Mouse (Mus musculus) embryonic facial prominence, embryonic 14.5 days (tissue): ENCODE data around the gene Mafb. TPM values are rescaled to one million over a fixed set of nuclear protein-coding genes. Genes with fewer than 3 reads are reported as not detected.

ENCODE experiments used
- ATAC-seq: fragments of 200-750 bp; cut with Nextera tagmentation; 2 replicates; pipeline ENCODE4 v1.8.0; 2017; ENCODE audit warnings: low read depth, moderate number of reproducible peaks, moderate TSS enrichment
- DNase-seq: peaks from one replicate; pipeline ENCODE4 v3.0.0-alpha.2; 2015; ENCODE audit warnings: low spot score
- H3K27ac ChIP-seq: fragments of 300-500 bp; sonication (generic); replicated peaks from 2 replicates; pipeline ENCODE4 v1.5.1; 2014; ENCODE audit warnings: low read depth, mild to moderate bottlenecking, low read length, moderate library complexity
- H3K27me3 ChIP-seq: fragments of 300-500 bp; sonication (generic); replicated peaks from 2 replicates; pipeline ENCODE4 v1.6.1; 2014; ENCODE audit warnings: low read length; ENCODE audit not compliant: control insufficient read depth, insufficient read depth
- H3K36me3 ChIP-seq: fragments of 300-500 bp; sonication (generic); 2 replicates; pipeline ENCODE4 v1.6.1; 2014; ENCODE audit warnings: low read length, mixed read lengths; ENCODE audit not compliant: control insufficient read depth, insufficient read depth
- H3K4me1 ChIP-seq: fragments of 300-500 bp; sonication (generic); 2 replicates; pipeline ENCODE4 v1.6.1; 2014; ENCODE audit warnings: antibody characterized with exemption, low read length; ENCODE audit not compliant: control insufficient read depth, insufficient read depth
- H3K4me2 ChIP-seq: fragments of 300-500 bp; sonication (generic); 2 replicates; pipeline ENCODE4 v1.6.1; 2014; ENCODE audit warnings: low read depth, mild to moderate bottlenecking, low read length, moderate library complexity, mixed read lengths
- H3K4me3 ChIP-seq: fragments of 300-500 bp; sonication (generic); 2 replicates; pipeline ENCODE4 v1.5.1; 2014; ENCODE audit warnings: low read depth, mild to moderate bottlenecking, low read length
- H3K9ac ChIP-seq: fragments of 300-500 bp; sonication (generic); 2 replicates; pipeline ENCODE4 v1.6.1; 2014; ENCODE audit warnings: low read depth, mild to moderate bottlenecking, low read length, moderate library complexity, mixed read lengths
- H3K9me3 ChIP-seq: fragments of 300-500 bp; sonication (generic); 2 replicates; pipeline ENCODE4 v1.6.1; 2016; ENCODE audit warnings: low read length; ENCODE audit not compliant: control insufficient read depth
- WGBS: fragments of 180-500 bp; shearing (Covaris S2); extraction: QIAGEN DNeasy Blood & Tissue Kit; methylation state at CpG from one replicate; pipeline ENCODE4 v1.1.7; 2014; 5-methylcytosine and 5-hydroxymethylcytosine counted together
- polyA plus RNA-seq: library from polyadenylated mRNA; unstranded; fragments of >200 nt; fragmentation: Nextera tagmentation; extraction: Ambion mirVana; gene quantifications from 2 replicates; pipeline ENCODE4 v1.2.1, GENCODE M21; 2014

Mafb gene
- polyA plus RNA-seq, 1 experiment from 2014 or later = 18.5 TPM

- Histone ChIP-seq H3K36me3 (no peaks in the 10 kb centered on the region), H3K9ac (no peak overlapping the region), H3K27me3 (0 out of 2 replicates have a peak, but pooled peaks cover 2% of the 10 kb centered on the region), H3K27ac (no peak overlapping the region), H3K9me3 (no peaks in the 10 kb centered on the region), H3K4me3 (no peak overlapping the region), H3K4me1 (peaks cover 5% of the 10 kb centered on the region; the same call in 1 of the 2 replicates), H3K4me2 (no peak overlapping the region)
- ATAC-seq (0 out of 2 replicates have a peak, but pooled peaks have one; percentile 44), DNase-seq (peak; percentile 57)
Measured at GRCm38 (mm10) chr2:160345644-160346043, 21.2 kb downstream of the Mafb start.

GRCm38 (mm10) chr2:160340121-160340520, 26.7 kb downstream of the Mafb start:
- no peak for ATAC-seq
- no peak overlapping the region for H3K4me3 ChIP-seq
- no peak overlapping the region for H3K9ac ChIP-seq
- no peaks in the 10 kb centered on the region for H3K9me3 ChIP-seq
- H3K4me2 ChIP-seq = no peak overlapping the region
- no peak for DNase-seq
- H3K27me3 ChIP-seq = 0 out of 2 replicates have a peak, but pooled peaks cover 2% of the 10 kb centered on the region
- no peaks in the 10 kb centered on the region for H3K4me1 ChIP-seq
- WGBS = 32% methylated on average over 4 of the region's 4 CpGs
- H3K36me3 ChIP-seq = no peaks in the 10 kb centered on the region
- no peak overlapping the region for H3K27ac ChIP-seq

- Histone ChIP-seq H3K4me1 (no peaks in the 10 kb centered on the region), H3K36me3 (no peaks in the 10 kb centered on the region), H3K9ac (no peak overlapping the region), H3K4me3 (no peak overlapping the region), H3K27me3 (0 out of 2 replicates have a peak, but pooled peaks cover 2% of the 10 kb centered on the region), H3K4me2 (no peak overlapping the region), H3K27ac (no peak overlapping the region), H3K9me3 (no peaks in the 10 kb centered on the region)
- DNase-seq (no peak), ATAC-seq (no peak)
- 96% methylated on average over 5 of the region's 5 CpGs for WGBS
Measured at GRCm38 (mm10) chr2:160339595-160339994, 27.3 kb downstream of the Mafb start.

DNA sequence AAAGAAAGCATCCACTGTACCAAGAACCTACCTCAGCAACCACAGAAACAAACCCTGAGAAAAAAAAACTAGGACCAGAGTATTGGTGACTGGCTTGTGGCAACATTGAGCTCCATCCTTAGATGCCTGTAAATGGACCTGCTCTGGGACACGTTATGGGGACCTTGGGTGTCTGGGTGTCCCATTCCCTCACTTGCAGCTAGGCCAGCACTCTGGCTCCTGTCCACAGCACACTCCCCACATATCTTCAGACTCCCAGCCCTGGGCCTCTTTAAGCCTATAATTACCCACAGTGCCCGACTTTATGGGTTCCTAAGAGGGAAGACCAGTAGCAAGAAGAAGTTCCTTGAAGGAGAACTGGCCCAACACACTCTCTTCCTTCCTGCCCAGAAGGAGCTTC, 30.8 kb downstream of the Mafb start:
- Histone ChIP-seq H3K4me3 (no peak overlapping the region), H3K27ac (no peak overlapping the region), H3K27me3 (no peaks in the 10 kb centered on the region), H3K9ac (no peak overlapping the region), H3K36me3 (no peaks in the 10 kb centered on the region), H3K4me1 (no peaks in the 10 kb centered on the region), H3K9me3 (no peaks in the 10 kb centered on the region), H3K4me2 (no peak overlapping the region)
- no peak for DNase-seq
- ATAC-seq = no peak
- 50% methylated on average over 2 of the region's 2 CpGs for WGBS

DNA sequence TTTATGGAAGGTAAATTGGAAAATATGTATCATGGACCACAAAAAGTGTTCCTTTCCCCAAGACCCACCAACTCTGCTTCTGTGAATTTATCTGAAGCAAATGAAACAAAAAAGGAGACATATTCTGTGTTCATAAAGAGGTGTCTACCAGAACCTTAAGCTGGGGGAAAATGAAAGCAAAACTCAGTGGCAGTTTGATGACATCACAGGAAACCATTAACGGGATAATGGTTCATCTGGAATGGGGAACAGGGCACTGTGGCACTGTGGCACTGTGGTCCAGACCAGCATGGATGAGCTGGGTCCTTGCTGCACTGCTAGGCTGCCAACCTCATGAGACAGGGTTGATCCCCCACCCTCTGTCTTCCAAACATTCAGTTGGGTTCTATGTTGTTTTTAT, 31.8 kb downstream of the Mafb start:
- H3K4me1 ChIP-seq = no peaks in the 10 kb centered on the region
- H3K9me3 ChIP-seq = no peaks in the 10 kb centered on the region
- H3K36me3 ChIP-seq = no peaks in the 10 kb centered on the region
- no peak overlapping the region for H3K4me3 ChIP-seq
- H3K9ac ChIP-seq = no peak overlapping the region
- no peak overlapping the region for H3K27ac ChIP-seq
- H3K4me2 ChIP-seq = no peak overlapping the region
- ATAC-seq (no peak), DNase-seq (no peak)
- 70% methylated on average over 1 of the region's 1 CpGs for WGBS
- H3K27me3 ChIP-seq = no peaks in the 10 kb centered on the region

DNA sequence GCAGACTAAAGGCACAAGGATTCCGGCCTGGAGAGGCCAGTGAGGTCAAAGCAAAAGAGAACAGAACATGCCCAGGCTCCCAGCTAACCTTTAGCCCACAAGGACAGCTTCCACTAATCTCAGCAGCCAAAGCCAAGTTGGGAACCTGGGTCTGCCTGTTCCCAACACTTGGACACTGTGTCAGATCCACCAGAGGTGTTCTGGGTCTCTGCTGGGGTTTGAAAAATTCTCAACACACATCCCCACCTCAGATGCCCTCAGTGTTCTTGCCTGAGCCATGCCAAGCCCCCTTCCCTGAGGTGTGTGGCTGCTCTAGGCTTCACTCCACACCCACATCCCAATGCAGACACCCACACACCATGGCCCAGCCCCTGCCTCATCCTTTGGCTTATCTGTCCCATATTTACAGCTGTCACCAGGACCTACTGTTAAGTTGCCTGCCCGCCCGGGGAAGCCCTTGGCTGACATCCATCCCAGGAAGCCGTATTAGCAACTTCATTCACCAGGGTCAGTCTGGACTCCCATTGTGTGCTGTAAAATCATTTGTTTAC, 32.7 kb downstream of the Mafb start, which contains the start of gene Gm826:
Gene Gm826, minus strand, starts transcription at position 52 of the 551 bp plus-strand sequence.
- H3K27me3 ChIP-seq = no peaks in the 10 kb centered on the region
- H3K9ac ChIP-seq = no peak within 1 kb of the TSS
- H3K4me1 ChIP-seq = no peaks in the 10 kb centered on the region
- no peak within 1 kb of the TSS for H3K4me3 ChIP-seq
- WGBS = 63% methylated on average over 4 of the region's 4 CpGs
- H3K27ac ChIP-seq = no peak within 1 kb of the TSS
- DNase-seq = no peak
- no peak for ATAC-seq
- no peaks in the 10 kb centered on the region for H3K36me3 ChIP-seq
- H3K4me2 ChIP-seq = no peak within 1 kb of the TSS
- no peaks in the 10 kb centered on the region for H3K9me3 ChIP-seq

- Histone ChIP-seq H3K9ac (no peak overlapping the region), H3K4me2 (no peak overlapping the region), H3K36me3 (no peaks in the 10 kb centered on the region), H3K9me3 (no peaks in the 10 kb centered on the region), H3K4me1 (no peaks in the 10 kb centered on the region), H3K27ac (no peak overlapping the region), H3K4me3 (no peak overlapping the region), H3K27me3 (no peaks in the 10 kb centered on the region)
- DNase-seq (no peak), ATAC-seq (no peak)
- WGBS = 83% methylated on average over 12 of the region's 12 CpGs
Measured at GRCm38 (mm10) chr2:160332516-160333325, 34.1 kb downstream of the Mafb start.

GRCm38 (mm10) chr2:160328886-160329285, 38.0 kb downstream of the Mafb start:
- no peaks in the 10 kb centered on the region for H3K9me3 ChIP-seq
- ATAC-seq = no peak
- WGBS = 56% methylated on average over 9 of the region's 9 CpGs
- no peaks in the 10 kb centered on the region for H3K27me3 ChIP-seq
- peak; percentile 38 for DNase-seq
- no peak overlapping the region for H3K27ac ChIP-seq
- no peaks in the 10 kb centered on the region for H3K36me3 ChIP-seq
- H3K9ac ChIP-seq = no peak overlapping the region
- no peaks in the 10 kb centered on the region for H3K4me1 ChIP-seq
- H3K4me2 ChIP-seq = no peak overlapping the region
- no peak overlapping the region for H3K4me3 ChIP-seq

GRCm38 (mm10) chr2:160327716-160328115, 39.1 kb downstream of the Mafb start:
- Histone ChIP-seq H3K36me3 (no peaks in the 10 kb centered on the region), H3K9ac (no peak overlapping the region), H3K4me1 (no peaks in the 10 kb centered on the region), H3K9me3 (no peaks in the 10 kb centered on the region), H3K4me2 (no peak overlapping the region), H3K27me3 (no peaks in the 10 kb centered on the region), H3K27ac (no peak overlapping the region), H3K4me3 (no peak overlapping the region)
- ATAC-seq = no peak
- DNase-seq = no peak
- WGBS = 88% methylated on average over 4 of the region's 4 CpGs
